Mouse (Mus musculus) liver, embryonic 11.5 days (tissue): ENCODE measurements around the gene Arf4. TPM values are rescaled to one million over a fixed set of nuclear protein-coding genes. Genes with fewer than 3 reads are reported as not detected.
A peak's percentile ranks its signal among the peaks of the same experiment; 100 is the strongest.
"Not testable (repeated sequence)": the region's sequence is repeated elsewhere in the genome, so short reads cannot be mapped to it uniquely, and the experiment has no call there.

Experiments used
- ATAC-seq: fragments of 200-750 bp; cut with Nextera tagmentation; replicated peaks from 2 replicates; pipeline ENCODE4 v1.8.0; 2017; ENCODE audit warnings: moderate number of reproducible peaks, mild to moderate bottlenecking, moderate TSS enrichment, moderate library complexity; ENCODE audit not compliant: low FRiP score
- DNase-seq: peaks from one replicate; pipeline ENCODE4 v3.0.0-alpha.2; 2017; ENCODE audit warnings: low spot score
- H3K27ac ChIP-seq: fragments of 300-500 bp; sonication (generic); 2 replicates; pipeline ENCODE4 v1.5.1; 2014; ENCODE audit warnings: mild to moderate bottlenecking, low read depth, low read length, control low read depth
- H3K27me3 ChIP-seq: fragments of 300-500 bp; sonication (generic); replicated peaks from 2 replicates; pipeline ENCODE4 v1.6.1; 2014; ENCODE audit warnings: low read length, mixed read lengths; ENCODE audit not compliant: control insufficient read depth, insufficient read depth
- H3K36me3 ChIP-seq: fragments of 300-500 bp; sonication (generic); 2 replicates; pipeline ENCODE4 v1.6.1; 2014; ENCODE audit warnings: mild to moderate bottlenecking, low read length, moderate library complexity, mixed read lengths; ENCODE audit not compliant: control insufficient read depth, insufficient read depth
- H3K4me1 ChIP-seq: fragments of 300-500 bp; sonication (generic); replicated peaks from 2 replicates; pipeline ENCODE4 v1.6.1; 2014; ENCODE audit warnings: low read length, mixed read lengths; ENCODE audit not compliant: control insufficient read depth, insufficient read depth
- H3K4me2 ChIP-seq: fragments of 300-500 bp; sonication (generic); 2 replicates; pipeline ENCODE4 v1.6.1; 2014; ENCODE audit warnings: mild to moderate bottlenecking, control low read depth, moderate library complexity
- H3K4me3 ChIP-seq: fragments of 300-500 bp; sonication (generic); 2 replicates; pipeline ENCODE4 v1.5.1; 2014; ENCODE audit warnings: low read depth, low read length, control low read depth
- H3K9ac ChIP-seq: fragments of 300-500 bp; sonication (generic); 2 replicates; pipeline ENCODE4 v1.6.1; 2014; ENCODE audit warnings: low read depth, low read length, control low read depth
- H3K9me3 ChIP-seq: fragments of 300-500 bp; sonication (generic); 2 replicates; pipeline ENCODE4 v1.6.1; 2016; ENCODE audit warnings: low read length, inconsistent platforms, mixed read lengths; ENCODE audit not compliant: control insufficient read depth
- WGBS: fragments of 180-500 bp; shearing (Covaris S2); extraction: QIAGEN DNeasy Blood & Tissue Kit; methylation state at CpG from one replicate; pipeline ENCODE4 v1.1.7; 2014; 5-methylcytosine and 5-hydroxymethylcytosine counted together
- polyA plus RNA-seq: library from polyadenylated mRNA; unstranded; fragments of >200 nt; fragmentation: Nextera tagmentation; extraction: Ambion mirVana; gene quantifications from 2 replicates; pipeline ENCODE4 v1.2.1, GENCODE M21; 2014

Arf4 gene
- polyA plus RNA-seq, 1 experiment from 2014 or later: 347 TPM

DNA sequence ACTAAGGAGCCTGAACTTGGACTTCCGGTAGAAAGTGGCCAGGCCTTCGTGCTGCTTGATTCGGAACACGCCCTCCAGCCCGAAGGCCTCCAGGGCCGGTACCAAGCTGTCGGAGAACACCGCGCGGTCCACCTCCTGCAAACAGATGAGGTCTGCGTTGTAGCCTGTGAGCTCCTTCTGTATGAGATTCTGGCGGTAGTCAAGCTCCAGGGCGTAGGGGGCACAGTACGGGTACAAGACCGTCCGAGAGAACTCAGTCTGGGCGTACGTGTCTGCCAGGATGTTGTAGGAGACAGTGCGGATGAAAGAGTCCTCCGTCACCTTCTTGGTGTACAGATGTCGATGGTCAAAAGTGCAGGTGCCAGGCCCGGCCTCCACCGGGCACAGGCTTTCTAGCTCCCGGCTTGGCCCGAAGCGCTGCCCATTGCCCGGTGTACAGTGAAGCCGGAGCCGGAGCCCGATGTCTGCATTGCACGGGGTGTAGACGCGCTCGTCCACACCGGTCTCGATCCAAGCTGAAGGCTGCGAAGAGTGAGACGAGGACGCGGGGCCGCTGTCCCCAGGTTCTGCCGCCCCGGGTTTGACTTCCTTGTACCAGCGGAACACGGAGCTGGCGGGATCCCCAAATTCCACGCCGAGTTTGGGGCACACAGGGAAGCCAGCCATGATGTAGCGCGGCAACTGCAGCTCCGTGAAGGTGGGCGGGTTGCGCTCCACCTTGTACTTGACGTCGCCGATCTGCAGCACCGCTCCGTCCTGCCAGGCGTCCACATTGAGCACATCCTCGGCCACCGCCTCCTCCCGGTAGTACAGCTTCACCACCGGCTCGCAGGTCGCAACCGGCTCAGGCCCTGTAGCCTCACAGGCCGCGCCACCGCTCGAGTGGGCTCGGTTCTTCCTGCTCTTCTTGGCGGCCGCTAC is 30.8 kb downstream of the Arf4 start:
- peaks cover 3% of the 10 kb centered on the region; the same call in 1 of the 2 replicates for H3K36me3 ChIP-seq
- H3K9me3 ChIP-seq: no peaks in the 10 kb centered on the region
- H3K27ac ChIP-seq: peak overlapping the region; percentile 77
- no peaks in the 10 kb centered on the region for H3K27me3 ChIP-seq
- H3K4me3 ChIP-seq: peak overlapping the region; percentile 88
- under 1% methylated on average over 73 of the region's 73 CpGs for WGBS
- peaks cover 11% of the 10 kb centered on the region for H3K4me1 ChIP-seq
- DNase-seq (peak; percentile 67), ATAC-seq (peak; percentile 51)
- peak overlapping the region; percentile 82 for H3K9ac ChIP-seq
- peak overlapping the region; percentile 98 for H3K4me2 ChIP-seq

DNA sequence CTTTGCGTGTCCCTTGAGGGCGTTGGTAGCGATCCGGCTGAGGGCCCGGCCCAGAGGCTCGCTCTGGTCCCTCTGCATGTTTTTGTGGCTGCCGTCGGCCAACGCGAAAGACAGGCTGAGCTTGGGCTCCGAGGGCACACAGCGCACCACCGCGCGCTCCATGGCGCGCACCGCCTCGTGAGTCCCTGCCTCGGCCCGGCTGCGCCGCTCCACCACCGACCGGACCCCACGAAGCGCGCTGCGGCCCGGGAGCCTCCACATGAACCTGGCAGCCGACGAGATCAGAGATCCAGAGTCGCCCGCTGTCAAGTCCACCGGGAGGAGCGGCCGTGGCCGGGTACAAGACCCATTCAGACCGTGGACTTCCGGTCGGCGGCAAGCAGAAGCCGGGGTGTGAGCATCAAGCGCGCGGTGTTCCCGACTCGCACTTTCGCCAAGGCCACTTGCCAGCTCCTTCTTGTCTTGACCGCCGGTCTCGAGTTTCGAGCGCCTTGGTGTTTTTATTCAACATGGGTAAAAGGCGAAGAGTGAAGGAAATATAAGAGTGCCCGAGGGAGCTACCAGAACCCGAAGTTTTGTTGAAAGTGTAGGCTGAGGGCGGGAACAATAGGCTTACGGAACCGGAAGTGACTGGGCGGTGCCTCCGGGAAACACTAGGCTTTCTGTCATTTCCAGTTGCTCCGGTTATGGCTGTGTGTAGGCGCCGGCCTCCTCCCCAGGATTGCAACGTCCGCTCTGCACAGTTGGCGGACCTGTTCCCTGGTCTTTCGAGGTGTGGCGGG is 31.6 kb downstream of the Arf4 start, which contains the start of gene Pde12:
Gene Pde12 (minus strand): TSS at position 592 of the 782 bp plus-strand sequence.
- peak; percentile 92 for DNase-seq
- peak within 1 kb of the TSS; percentile 82 for H3K9ac ChIP-seq
- H3K4me1 ChIP-seq: peaks cover 11% of the 10 kb centered on the region
- H3K9me3 ChIP-seq: no peaks in the 10 kb centered on the region
- peak within 1 kb of the TSS; percentile 98 for H3K4me2 ChIP-seq
- peak within 1 kb of the TSS; percentile 77 for H3K27ac ChIP-seq
- peak within 1 kb of the TSS; percentile 88 for H3K4me3 ChIP-seq
- H3K27me3 ChIP-seq: no peaks in the 10 kb centered on the region
- WGBS: under 1% methylated on average over 70 of the region's 70 CpGs
- peak; percentile 89 for ATAC-seq
- peaks cover 3% of the 10 kb centered on the region; the same call in 1 of the 2 replicates for H3K36me3 ChIP-seq

DNA sequence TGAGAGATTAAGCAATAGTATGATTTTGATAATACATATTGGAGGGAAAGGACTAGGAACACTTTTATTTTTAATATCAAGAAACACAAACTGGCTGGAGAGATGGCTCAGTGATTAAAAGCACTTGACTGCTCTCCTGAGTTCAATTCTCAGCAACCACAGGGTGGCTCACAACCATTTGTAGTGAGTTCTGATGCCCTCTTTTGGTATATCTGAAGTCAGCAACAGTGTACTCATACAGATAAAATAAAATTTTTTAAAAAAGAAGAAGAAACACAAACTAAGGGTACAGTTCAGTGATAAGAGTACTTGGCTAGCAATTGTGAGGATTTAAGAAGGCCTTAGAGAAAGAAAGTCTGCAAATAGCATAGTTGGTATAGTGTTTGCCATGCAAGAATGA is 33.1 kb downstream of the Arf4 start:
- DNase-seq (no peak), ATAC-seq (no peak)
- Histone ChIP-seq H3K36me3 (no peaks in the 10 kb centered on the region; the same call in 1 of the 2 replicates), H3K27ac (peak overlapping the region; percentile 38; the same call in 1 of the 2 replicates), H3K4me3 (no peak overlapping the region), H3K9me3 (no peaks in the 10 kb centered on the region), H3K27me3 (no peaks in the 10 kb centered on the region), H3K4me1 (peaks cover 11% of the 10 kb centered on the region), H3K9ac (no peak overlapping the region), H3K4me2 (peak overlapping the region; percentile 98)

DNA sequence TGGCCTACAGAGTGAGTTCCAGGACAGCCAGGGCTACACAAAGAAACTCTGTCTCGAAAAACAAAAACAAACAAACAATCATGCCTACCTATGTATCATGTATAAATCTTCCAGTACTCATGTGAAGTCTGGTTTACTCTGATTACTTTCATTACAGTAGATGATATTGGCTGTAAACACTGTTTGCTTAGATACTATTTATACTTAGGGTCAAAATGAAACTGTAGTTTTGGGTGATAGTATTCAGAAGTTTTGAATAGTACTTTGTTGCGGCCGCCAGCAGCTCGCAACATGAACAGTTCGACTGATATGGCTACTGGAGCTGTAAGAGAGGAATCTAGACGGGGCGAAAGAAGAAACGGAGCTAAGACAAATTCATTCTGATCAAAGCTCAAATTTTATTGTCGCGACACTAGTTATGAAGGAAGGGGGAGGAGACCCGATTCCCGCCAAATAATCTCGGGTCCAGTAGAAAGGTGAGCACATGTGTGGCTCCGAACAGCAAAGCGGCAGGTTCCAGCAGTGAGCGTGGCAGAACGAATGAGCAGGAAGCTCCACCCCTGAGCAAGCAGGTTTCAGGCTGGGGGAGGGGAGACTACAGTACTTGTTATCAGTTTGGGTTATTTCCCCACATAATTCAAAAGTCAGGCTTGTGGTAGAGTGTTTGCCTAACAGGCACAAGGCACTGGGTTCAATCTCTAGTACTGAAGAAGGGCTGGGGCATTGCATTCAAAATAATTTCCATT is 34.2 kb downstream of the Arf4 start:
- not testable (repeated sequence) for H3K36me3 ChIP-seq, H3K27ac ChIP-seq, H3K27me3 ChIP-seq, DNase-seq, H3K4me3 ChIP-seq, H3K9ac ChIP-seq, H3K4me1 ChIP-seq, ATAC-seq, H3K9me3 ChIP-seq
- H3K4me2 ChIP-seq: peak overlapping the region; percentile 51
- 55% methylated on average over 17 of the region's 17 CpGs for WGBS

DNA sequence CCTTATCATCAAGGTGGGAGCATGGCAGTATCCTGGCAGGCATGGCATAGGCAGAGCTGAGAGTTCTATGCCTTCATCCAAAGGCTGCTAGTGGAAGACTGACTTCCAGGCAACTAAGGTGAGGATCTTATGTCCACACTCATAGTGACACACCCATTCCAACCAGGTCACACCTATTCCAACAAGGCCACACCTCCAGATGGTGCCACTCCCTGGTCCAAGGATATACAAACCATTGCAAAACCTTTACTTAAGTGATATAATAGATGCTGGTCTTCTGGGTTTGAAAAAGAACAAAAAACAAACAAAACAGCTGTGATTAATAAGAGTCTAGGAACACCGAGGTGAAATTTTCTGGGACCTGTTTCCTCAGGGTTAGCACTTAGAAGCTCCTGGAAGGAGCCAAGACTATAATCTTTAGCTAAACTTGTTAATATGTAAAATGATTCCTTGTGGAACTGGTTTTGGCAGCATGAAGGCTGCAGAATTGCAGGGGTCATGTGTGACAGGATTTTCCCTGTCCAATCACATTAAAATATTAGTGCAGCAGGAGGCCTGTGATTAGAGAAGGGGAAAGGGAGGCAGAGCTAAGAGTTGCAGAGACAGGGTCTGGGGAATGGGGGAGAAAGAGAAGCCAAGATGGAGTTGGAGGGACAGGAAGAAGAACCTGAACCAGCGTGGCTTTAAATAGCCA is 36.7 kb downstream of the Arf4 start:
- H3K4me3 ChIP-seq, H3K9ac ChIP-seq, H3K27me3 ChIP-seq, H3K4me2 ChIP-seq, DNase-seq, H3K27ac ChIP-seq, H3K4me1 ChIP-seq, H3K36me3 ChIP-seq, ATAC-seq, H3K9me3 ChIP-seq: not testable (repeated sequence)
- WGBS: 85% methylated on average over 2 of the region's 2 CpGs

DNA sequence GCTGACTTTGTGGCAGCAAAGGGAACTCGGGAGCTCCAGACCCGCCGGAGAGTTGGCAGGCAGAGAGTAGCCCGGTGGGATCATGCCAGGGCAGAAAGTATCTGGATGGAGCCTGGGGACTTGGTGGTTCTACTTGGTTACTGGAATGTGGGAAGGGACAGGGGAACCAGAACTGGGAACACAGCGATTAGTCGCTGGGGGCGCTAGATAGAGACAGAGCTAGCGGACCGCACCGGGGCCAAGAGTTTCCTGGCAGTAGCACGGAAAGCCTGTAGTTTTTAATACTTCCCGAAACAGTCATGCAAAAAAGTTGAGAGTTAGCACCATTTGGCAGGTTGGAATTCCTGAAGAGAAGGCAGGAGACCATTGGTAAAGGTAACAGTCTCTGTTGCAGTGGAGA is 37.5 kb downstream of the Arf4 start:
- no peaks in the 10 kb centered on the region for H3K9me3 ChIP-seq
- H3K9ac ChIP-seq: peak overlapping the region; percentile 55
- peak overlapping the region; percentile 62 for H3K4me2 ChIP-seq
- H3K4me3 ChIP-seq: peak overlapping the region; percentile 26
- WGBS: 20% methylated on average over 12 of the region's 12 CpGs
- no peaks in the 10 kb centered on the region for H3K36me3 ChIP-seq
- DNase-seq (no peak), ATAC-seq (no peak; the same call in 1 of the 2 replicates)
- peaks cover 4% of the 10 kb centered on the region; the same call in 1 of the 2 replicates for H3K4me1 ChIP-seq
- H3K27ac ChIP-seq: no peak overlapping the region
- no peaks in the 10 kb centered on the region for H3K27me3 ChIP-seq

DNA sequence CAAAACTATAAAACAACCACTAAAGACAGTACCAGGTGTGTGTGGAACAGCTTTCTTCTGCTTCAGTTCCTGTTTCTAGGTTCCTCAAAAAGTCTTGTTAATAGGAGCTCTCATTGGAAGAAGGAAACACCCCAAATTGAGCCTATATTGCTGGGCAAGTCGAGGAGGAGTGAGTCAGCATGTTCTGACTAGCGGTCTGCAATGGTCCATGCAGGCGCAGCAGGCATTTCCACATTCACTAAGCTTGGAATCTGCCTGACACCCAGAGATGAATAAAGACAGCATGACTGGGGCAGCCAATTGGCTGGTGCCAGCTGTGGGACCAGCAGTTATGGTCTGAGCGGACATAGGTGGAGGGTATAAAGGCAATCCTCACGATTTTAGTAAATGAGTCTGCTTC is 37.9 kb downstream of the Arf4 start:
- peak overlapping the region; percentile 26 for H3K4me3 ChIP-seq
- no peaks in the 10 kb centered on the region for H3K36me3 ChIP-seq
- H3K27me3 ChIP-seq: no peaks in the 10 kb centered on the region
- peak overlapping the region; percentile 55 for H3K9ac ChIP-seq
- no peak for DNase-seq
- WGBS: 56% methylated on average over 5 of the region's 5 CpGs
- ATAC-seq: peak; percentile 62; the same call in 1 of the 2 replicates
- H3K9me3 ChIP-seq: no peaks in the 10 kb centered on the region
- H3K4me2 ChIP-seq: peak overlapping the region; percentile 62
- H3K27ac ChIP-seq: no peak overlapping the region
- no peaks in the 10 kb centered on the region for H3K4me1 ChIP-seq

DNA sequence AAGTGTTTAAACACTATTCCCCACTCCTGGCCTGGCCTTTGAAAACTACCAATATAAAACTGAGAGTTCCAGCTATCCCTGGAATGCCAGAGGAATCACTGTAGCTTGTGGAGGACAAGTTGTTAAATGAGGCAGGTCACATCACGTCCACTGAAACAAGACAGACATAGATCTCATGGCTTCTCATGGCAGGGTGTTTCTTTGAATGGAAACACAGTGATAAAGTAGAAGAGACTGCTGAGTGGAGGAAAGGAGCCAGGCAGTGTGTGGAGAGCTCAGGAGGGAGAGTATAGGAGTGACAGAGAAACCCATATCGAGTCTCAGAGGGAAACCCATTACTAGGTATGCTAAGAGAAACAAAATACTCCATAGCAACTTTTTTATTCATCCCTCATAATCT is 52.9 kb downstream of the Arf4 start:
- Histone ChIP-seq H3K9ac (no peak overlapping the region), H3K27ac (no peak overlapping the region), H3K4me2 (no peak overlapping the region), H3K9me3 (no peaks in the 10 kb centered on the region), H3K4me3 (no peak overlapping the region), H3K36me3 (no peaks in the 10 kb centered on the region), H3K4me1 (no peaks in the 10 kb centered on the region), H3K27me3 (no peaks in the 10 kb centered on the region)
- 64% methylated on average over 2 of the region's 2 CpGs for WGBS
- ATAC-seq (no peak), DNase-seq (no peak)
